8 mouse cellular contexts compared by ENCODE assay signal in genomic region chr11:110380310-110380668, GRCm38 (mm10). TPM values are rescaled to one million over a fixed set of nuclear protein-coding genes. Genes with fewer than 3 reads are reported as not detected.
A peak's percentile ranks its signal among the peaks of the same experiment; 100 is the strongest.
DNase-seq lines count a peak whose midpoint lies in the region; ATAC-seq and TF ChIP-seq lines count a peak whose summit lies in the region.

No protein-coding gene starts in this region.

- no peaks in the 10 kb centered on the region for H3K4me1 ChIP-seq in cerebellum, adult 2 months (ENCODE audit: control insufficient read depth, insufficient read depth, low read length)
- no peaks in the 10 kb centered on the region for H3K4me1 ChIP-seq in neural tube, embryonic 11.5 days (ENCODE audit: control insufficient read depth, insufficient read depth, low read length)
- H3K4me1 ChIP-seq in limb, embryonic 14.5 days (ENCODE audit: control insufficient read depth, insufficient read depth, low read length) = peaks cover 6% of the 10 kb centered on the region; the same call in 1 of the 2 replicates
- peaks cover 6% of the 10 kb centered on the region; the same call in 1 of the 2 replicates for H3K4me1 ChIP-seq in small intestine, adult 2 months (ENCODE audit: control insufficient read depth, insufficient read depth, insufficient read length, low read length)

- peak overlapping the region; percentile 63 for H3K4me2 ChIP-seq in neural tube, embryonic 11.5 days (ENCODE audit: low read depth)
- peak overlapping the region; percentile 80 for H3K4me2 ChIP-seq in limb, embryonic 14.5 days (replicated peaks; ENCODE audit: low read depth, low read length, severe bottlenecking)

- H3K9me3 ChIP-seq in neural tube, embryonic 11.5 days (ENCODE audit: control insufficient read depth, low read length) = no peaks in the 10 kb centered on the region
- no peaks in the 10 kb centered on the region for H3K9me3 ChIP-seq in limb, embryonic 14.5 days (ENCODE audit: control insufficient read depth, low read length)

- WGBS in cerebellum, adult 2 months = 33% methylated on average over 15 of the region's 15 CpGs
- WGBS in neural tube, embryonic 11.5 days = 37% methylated on average over 15 of the region's 15 CpGs
- 15% methylated on average over 15 of the region's 15 CpGs for WGBS in limb, embryonic 14.5 days
- 8% methylated on average over 15 of the region's 15 CpGs for WGBS in small intestine, adult 2 months

- TF ChIP-seq POLR2A in cerebellum, adult 2 months (IDR thresholded peaks at IDR 0.05; ENCODE audit: borderline replicate concordance, insufficient read depth, low read length) = no peak
- TF ChIP-seq POLR2A in limb, embryonic 14.5 days (IDR thresholded peaks at IDR 0.05; ENCODE audit: borderline replicate concordance, extremely low read depth, insufficient read depth, insufficient read length) = no peak
- no peak for TF ChIP-seq POLR2A in small intestine, adult 2 months (IDR thresholded peaks at IDR 0.05; ENCODE audit: low read depth, low read length)

- H3K27me3 ChIP-seq in cerebellum, adult 2 months (ENCODE audit: control insufficient read depth, insufficient read depth, low read length) = no peaks in the 10 kb centered on the region
- no peaks in the 10 kb centered on the region for H3K27me3 ChIP-seq in neural tube, embryonic 11.5 days (ENCODE audit: control insufficient read depth, insufficient read depth, low read length)
- no peaks in the 10 kb centered on the region for H3K27me3 ChIP-seq in limb, embryonic 14.5 days (ENCODE audit: control insufficient read depth, insufficient read depth, low read length)
- no peaks in the 10 kb centered on the region for H3K27me3 ChIP-seq in small intestine, adult 2 months (ENCODE audit: control insufficient read depth, insufficient read depth, low read length)

- DNase-seq in cerebellum, adult 2 months = no peak
- DNase-seq in cerebellum, adult 9-11 months = no peak
- DNase-seq in neural tube, embryonic 11.5 days (ENCODE audit: low spot score) = no peak
- no peak for DNase-seq in neural tube, embryonic 10.5 days (ENCODE audit: extremely low spot score, low spot score)
- no peak for DNase-seq in limb, embryonic 14.5 days (ENCODE audit: low spot score)
- DNase-seq in T-cell, adult 2 months (ENCODE audit: low spot score) = no peak
- no peak for DNase-seq in cerebellum, adult 18-20 months

- TF ChIP-seq CTCF in cerebellum, adult 2 months (IDR thresholded peaks at IDR 0.05; ENCODE audit: borderline replicate concordance, insufficient read depth, low read depth, low read length) = no peak
- no peak for TF ChIP-seq CTCF in small intestine, adult 2 months (IDR thresholded peaks at IDR 0.05; ENCODE audit: extremely low read depth, insufficient read length, insufficient replicate concordance, low read depth, low read length)

- no peak overlapping the region for H3K27ac ChIP-seq in cerebellum, adult 2 months (ENCODE audit: insufficient read depth, low read length)
- no peak overlapping the region for H3K27ac ChIP-seq in neural tube, embryonic 11.5 days (ENCODE audit: low read depth, low read length)
- no peak overlapping the region for H3K27ac ChIP-seq in limb, embryonic 14.5 days (replicated peaks; ENCODE audit: low read depth, low read length)
- peak overlapping the region; percentile 98 for H3K27ac ChIP-seq in small intestine, adult 2 months (ENCODE audit: insufficient read depth, low read depth, low read length)

- H3K9ac ChIP-seq in neural tube, embryonic 11.5 days (ENCODE audit: low read length) = peak overlapping the region; percentile 2; the same call in 1 of the 2 replicates
- peak overlapping the region; percentile 49; the same call in 1 of the 2 replicates for H3K9ac ChIP-seq in limb, embryonic 14.5 days (ENCODE audit: low read depth, low read length, severe bottlenecking)

- peak overlapping the region; percentile 16 for H3K4me3 ChIP-seq in cerebellum, adult 2 months (replicated peaks; ENCODE audit: insufficient read depth, low read depth, low read length)
- peak overlapping the region; percentile 28 for H3K4me3 ChIP-seq in neural tube, embryonic 11.5 days (ENCODE audit: low read depth, low read length)
- H3K4me3 ChIP-seq in limb, embryonic 14.5 days (replicated peaks; ENCODE audit: low read length) = peak overlapping the region; percentile 39
- H3K4me3 ChIP-seq in small intestine, adult 2 months (ENCODE audit: low read depth, low read length) = peak overlapping the region; percentile 59

- H3K36me3 ChIP-seq in neural tube, embryonic 11.5 days (ENCODE audit: control insufficient read depth, insufficient read depth, low read length) = no peaks in the 10 kb centered on the region
- H3K36me3 ChIP-seq in limb, embryonic 14.5 days (ENCODE audit: control insufficient read depth, insufficient read depth, low read length) = no peaks in the 10 kb centered on the region
- H3K36me3 ChIP-seq in small intestine, adult 2 months (ENCODE audit: control insufficient read depth, insufficient read depth, low read length) = no peaks in the 10 kb centered on the region

- no peak for ATAC-seq in neural tube, embryonic 11.5 days (ENCODE audit: insufficient read depth, low FRiP score, low TSS enrichment)
- peak; percentile 9; the same call in 1 of the 2 replicates for ATAC-seq in limb, embryonic 14.5 days (ENCODE audit: low FRiP score, low read depth)

RNA-seq across cellular contexts. Expression of gene Map2k6, which starts 18.6 kb away (rescaled TPM):
- polyA plus RNA-seq in cerebellum, adult 2 months (2012; rRNA removed) = 12.1 and 12.5 TPM in 2 replicates
- 32.1 and 33.7 TPM in 2 replicates for polyA plus RNA-seq in neural tube, embryonic 11.5 days (2014; fragmentation: Nextera tagmentation; extraction: Ambion mirVana)
- 15.2 and 17.4 TPM in 2 replicates for polyA plus RNA-seq in limb, embryonic 14.5 days (2012; rRNA removed)
- polyA plus RNA-seq in limb, embryonic 14.5 days (2014; fragmentation: Nextera tagmentation; extraction: Ambion mirVana) = 23.7 and 27.5 TPM in 2 replicates
- polyA plus RNA-seq in small intestine, adult 2 months (2012; rRNA removed) = 0.43 and 1.5 TPM in 2 replicates

RNA-seq across cellular contexts. Expression of gene Abca5, which starts 42.8 kb away (rescaled TPM):
- 15.7 and 16.2 TPM in 2 replicates for polyA plus RNA-seq in cerebellum, adult 2 months (2012; rRNA removed)
- polyA plus RNA-seq in neural tube, embryonic 11.5 days (2014; fragmentation: Nextera tagmentation; extraction: Ambion mirVana) = 4.4 and 5.8 TPM in 2 replicates
- 4.7 TPM in 2 replicates for polyA plus RNA-seq in limb, embryonic 14.5 days (2012; rRNA removed)
- 8.8 and 9.7 TPM in 2 replicates for polyA plus RNA-seq in limb, embryonic 14.5 days (2014; fragmentation: Nextera tagmentation; extraction: Ambion mirVana)
- 0.06 and 0.11 TPM in 2 replicates for polyA plus RNA-seq in small intestine, adult 2 months (2012; rRNA removed)
